Mouse (Mus musculus): ENCODE data around the gene Adh6a. TPM values are rescaled to one million over a fixed set of nuclear protein-coding genes. Genes with fewer than 3 reads are reported as not detected.

The Adh6a gene
- polyA plus RNA-seq (2015; fragmentation: Nextera tagmentation; extraction: Ambion mirVana): 0.14 and 0.21 TPM in 2 replicates

GRCm38 (mm10) chr3:138312965-138313364 is at the start of gene Adh6a:
TSS of gene Adh6a (plus strand) at chr3:138313286.
- Histone ChIP-seq H3K36me3 (no peaks in the 10 kb centered on the region), H3K4me3 (no peak within 1 kb of the TSS), H3K27me3 (no peaks in the 10 kb centered on the region), H3K27ac (no peak within 1 kb of the TSS), H3K9ac (no peak within 1 kb of the TSS), H3K4me1 (no peaks in the 10 kb centered on the region), H3K9me3 (no peaks in the 10 kb centered on the region), H3K4me2 (no peak within 1 kb of the TSS)
- 73% methylated on average over 5 of the region's 5 CpGs for WGBS
- no peak for ATAC-seq (ENCODE audit: insufficient number of reproducible peaks, low FRiP score, low TSS enrichment, low read depth)

- Histone ChIP-seq H3K9me3 (no peaks in the 10 kb centered on the region), H3K27me3 (no peaks in the 10 kb centered on the region), H3K4me3 (no peak overlapping the region), H3K9ac (no peak overlapping the region), H3K27ac (no peak overlapping the region), H3K36me3 (no peaks in the 10 kb centered on the region), H3K4me1 (0 out of 2 replicates have a peak, but pooled peaks cover 2% of the 10 kb centered on the region), H3K4me2 (no peak overlapping the region)
- 62% methylated on average over 3 of the region's 3 CpGs for WGBS
- ATAC-seq (ENCODE audit: insufficient number of reproducible peaks, low FRiP score, low TSS enrichment, low read depth): no peak
Measured at GRCm38 (mm10) chr3:138264648-138265047, 48.4 kb upstream of the Adh6a start.

- Histone ChIP-seq H3K36me3 (no peaks in the 10 kb centered on the region), H3K4me3 (no peak overlapping the region), H3K27me3 (no peaks in the 10 kb centered on the region), H3K27ac (peak overlapping the region; percentile 33), H3K9me3 (no peaks in the 10 kb centered on the region), H3K4me2 (no peak overlapping the region), H3K4me1 (peaks cover 6% of the 10 kb centered on the region), H3K9ac (no peak overlapping the region)
- ATAC-seq (ENCODE audit: insufficient number of reproducible peaks, low FRiP score, low TSS enrichment, low read depth): no peak
- WGBS: 5% methylated on average over 1 of the region's 1 CpGs
Measured at GRCm38 (mm10) chr3:138270507-138270906, 42.6 kb upstream of the Adh6a start.

GRCm38 (mm10) chr3:138271297-138271696 is 41.8 kb upstream of the Adh6a start:
- ATAC-seq (ENCODE audit: insufficient number of reproducible peaks, low FRiP score, low TSS enrichment, low read depth): no peak
- H3K9ac ChIP-seq: no peak overlapping the region
- 0 out of 2 replicates have a peak overlapping the region, but pooled peaks have one; percentile 47 for H3K27ac ChIP-seq
- peaks cover 6% of the 10 kb centered on the region for H3K4me1 ChIP-seq
- no peaks in the 10 kb centered on the region for H3K36me3 ChIP-seq
- no peak overlapping the region for H3K4me2 ChIP-seq
- no peaks in the 10 kb centered on the region for H3K9me3 ChIP-seq
- WGBS: 39% methylated on average over 2 of the region's 2 CpGs
- H3K27me3 ChIP-seq: no peaks in the 10 kb centered on the region
- no peak overlapping the region for H3K4me3 ChIP-seq

GRCm38 (mm10) chr3:138273080-138273479 is 40.0 kb upstream of the Adh6a start:
- WGBS: 51% methylated on average over 7 of the region's 7 CpGs
- H3K9ac ChIP-seq: no peak overlapping the region
- H3K27me3 ChIP-seq: no peaks in the 10 kb centered on the region
- H3K4me1 ChIP-seq: peaks cover 10% of the 10 kb centered on the region
- no peaks in the 10 kb centered on the region for H3K9me3 ChIP-seq
- no peak overlapping the region for H3K4me3 ChIP-seq
- no peaks in the 10 kb centered on the region for H3K36me3 ChIP-seq
- 0 out of 2 replicates have a peak overlapping the region, but pooled peaks have one; percentile 24 for H3K27ac ChIP-seq
- H3K4me2 ChIP-seq: no peak overlapping the region
- no peak for ATAC-seq (ENCODE audit: insufficient number of reproducible peaks, low FRiP score, low TSS enrichment, low read depth)

- no peak for ATAC-seq (ENCODE audit: insufficient number of reproducible peaks, low FRiP score, low TSS enrichment, low read depth)
- Histone ChIP-seq H3K27ac (no peak overlapping the region), H3K9me3 (no peaks in the 10 kb centered on the region), H3K27me3 (no peaks in the 10 kb centered on the region), H3K4me2 (no peak overlapping the region), H3K36me3 (no peaks in the 10 kb centered on the region), H3K4me3 (no peak overlapping the region), H3K9ac (no peak overlapping the region), H3K4me1 (peaks cover 10% of the 10 kb centered on the region)
- 62% methylated on average over 3 of the region's 3 CpGs for WGBS
Measured at GRCm38 (mm10) chr3:138275100-138275499, 38.0 kb upstream of the Adh6a start.

GRCm38 (mm10) chr3:138282556-138282955 is 30.5 kb upstream of the Adh6a start:
- H3K4me1 ChIP-seq: no peaks in the 10 kb centered on the region
- no peak overlapping the region for H3K4me2 ChIP-seq
- no peak overlapping the region for H3K4me3 ChIP-seq
- H3K9ac ChIP-seq: no peak overlapping the region
- H3K27me3 ChIP-seq: no peaks in the 10 kb centered on the region
- no peaks in the 10 kb centered on the region for H3K9me3 ChIP-seq
- WGBS: 94% methylated on average over 9 of the region's 9 CpGs
- no peak overlapping the region for H3K27ac ChIP-seq
- H3K36me3 ChIP-seq: no peaks in the 10 kb centered on the region
- ATAC-seq (ENCODE audit: insufficient number of reproducible peaks, low FRiP score, low TSS enrichment, low read depth): no peak

- H3K4me3 ChIP-seq: no peak overlapping the region
- H3K9me3 ChIP-seq: no peaks in the 10 kb centered on the region
- ATAC-seq (ENCODE audit: insufficient number of reproducible peaks, low FRiP score, low TSS enrichment, low read depth): no peak
- H3K9ac ChIP-seq: no peak overlapping the region
- no peaks in the 10 kb centered on the region for H3K36me3 ChIP-seq
- H3K4me1 ChIP-seq: no peaks in the 10 kb centered on the region
- H3K4me2 ChIP-seq: no peak overlapping the region
- H3K27me3 ChIP-seq: no peaks in the 10 kb centered on the region
- 90% methylated on average over 1 of the region's 1 CpGs for WGBS
- H3K27ac ChIP-seq: no peak overlapping the region
Measured at GRCm38 (mm10) chr3:138283831-138284230, 29.3 kb upstream of the Adh6a start.

GRCm38 (mm10) chr3:138285986-138286385 is 27.1 kb upstream of the Adh6a start:
- H3K9ac ChIP-seq: no peak overlapping the region
- no peak overlapping the region for H3K4me3 ChIP-seq
- 92% methylated on average over 7 of the region's 7 CpGs for WGBS
- no peak overlapping the region for H3K4me2 ChIP-seq
- H3K27ac ChIP-seq: no peak overlapping the region
- no peaks in the 10 kb centered on the region for H3K27me3 ChIP-seq
- no peaks in the 10 kb centered on the region for H3K36me3 ChIP-seq
- ATAC-seq (ENCODE audit: insufficient number of reproducible peaks, low FRiP score, low TSS enrichment, low read depth): no peak
- no peaks in the 10 kb centered on the region for H3K4me1 ChIP-seq
- H3K9me3 ChIP-seq: no peaks in the 10 kb centered on the region

GRCm38 (mm10) chr3:138287686-138288085 is 25.4 kb upstream of the Adh6a start:
- Histone ChIP-seq H3K4me1 (no peaks in the 10 kb centered on the region), H3K9me3 (no peaks in the 10 kb centered on the region), H3K27ac (no peak overlapping the region), H3K4me2 (no peak overlapping the region), H3K36me3 (no peaks in the 10 kb centered on the region), H3K4me3 (no peak overlapping the region), H3K27me3 (no peaks in the 10 kb centered on the region), H3K9ac (no peak overlapping the region)
- ATAC-seq (ENCODE audit: insufficient number of reproducible peaks, low FRiP score, low TSS enrichment, low read depth): no peak
- WGBS: 86% methylated on average over 4 of the region's 4 CpGs

- 87% methylated on average over 2 of the region's 2 CpGs for WGBS
- no peaks in the 10 kb centered on the region for H3K9me3 ChIP-seq
Measured at GRCm38 (mm10) chr3:138290672-138291071, 22.4 kb upstream of the Adh6a start.

GRCm38 (mm10) chr3:138291529-138292117 is 21.5 kb upstream of the Adh6a start:
- no peak for ATAC-seq (ENCODE audit: insufficient number of reproducible peaks, low FRiP score, low TSS enrichment, low read depth)
- no peak overlapping the region for H3K4me3 ChIP-seq
- H3K9ac ChIP-seq: no peak overlapping the region
- H3K27ac ChIP-seq: no peak overlapping the region
- H3K4me1 ChIP-seq: no peaks in the 10 kb centered on the region
- no peaks in the 10 kb centered on the region for H3K36me3 ChIP-seq
- no peak overlapping the region for H3K4me2 ChIP-seq
- H3K27me3 ChIP-seq: no peaks in the 10 kb centered on the region
- 90% methylated on average over 4 of the region's 4 CpGs for WGBS
- no peaks in the 10 kb centered on the region for H3K9me3 ChIP-seq

More at GRCm38 (mm10) chr3:138290672-138291071, 22.4 kb upstream of the Adh6a start:
- H3K4me1 ChIP-seq: no peaks in the 10 kb centered on the region
- H3K4me3 ChIP-seq: no peak overlapping the region
- no peak for ATAC-seq (ENCODE audit: insufficient number of reproducible peaks, low FRiP score, low TSS enrichment, low read depth)
- no peaks in the 10 kb centered on the region for H3K27me3 ChIP-seq
- no peaks in the 10 kb centered on the region for H3K36me3 ChIP-seq
- H3K4me2 ChIP-seq: no peak overlapping the region
- no peak overlapping the region for H3K9ac ChIP-seq
- H3K27ac ChIP-seq: no peak overlapping the region

Measured in limb, embryonic 15.5 days (tissue).